Mouse (Mus musculus): ENCODE data around the gene Kazn. TPM values are rescaled to one million over a fixed set of nuclear protein-coding genes. Genes with fewer than 3 reads are reported as not detected.

The Kazn gene
- total RNA-seq, 2 experiments from 2014 or later = 7.3 to 9.1 TPM

GRCm38 (mm10) chr4:142209476-142209875 is 29.7 kb downstream of the Kazn start:
- intact Hi-C loops (cut with DNase I) = no loop called here
- DNase-seq = no peak

- intact Hi-C loops (cut with DNase I) = no loop called here
- DNase-seq = no peak
Observed at GRCm38 (mm10) chr4:142205693-142206092, 33.5 kb downstream of the Kazn start.

- intact Hi-C loops (cut with DNase I) = no loop called here
- no peak for DNase-seq
Observed at GRCm38 (mm10) chr4:142196626-142197025, 42.6 kb downstream of the Kazn start.

- intact Hi-C loops (cut with DNase I) = no loop called here
- DNase-seq = peak in 1 of 2 experiments; percentile 33
Observed at GRCm38 (mm10) chr4:142193780-142194179, 45.4 kb downstream of the Kazn start.

GRCm38 (mm10) chr4:142193151-142193578 is 46.0 kb downstream of the Kazn start:
- no peak for DNase-seq
- intact Hi-C loops (cut with DNase I) = no loop called here

- no peak for DNase-seq
- intact Hi-C loops (cut with DNase I) = loop anchor here (5.0 kb wide), 1 partner anchor 38 kb away; no protein-coding TSS in a partner anchor
Observed at GRCm38 (mm10) chr4:142189960-142190359, 49.2 kb downstream of the Kazn start.

GRCm38 (mm10) chr4:142188501-142188900 is 50.7 kb downstream of the Kazn start:
- no peak for DNase-seq

GRCm38 (mm10) chr4:142186155-142186554 is 53.0 kb downstream of the Kazn start:
- DNase-seq = no peak
- intact Hi-C loops (cut with DNase I) = loop anchor here (5.0 kb wide), 1 partner anchor 34 kb away; no protein-coding TSS in a partner anchor

More at GRCm38 (mm10) chr4:142188501-142188900, 50.7 kb downstream of the Kazn start:
- intact Hi-C loops (cut with DNase I) = loop anchor here (5.0 kb wide), 1 partner anchor 36 kb away; no protein-coding TSS in a partner anchor

GRCm38 (mm10) chr4:142185533-142185900 is 53.7 kb downstream of the Kazn start:
- intact Hi-C loops (cut with DNase I) = loop anchor here (5.0 kb wide), 1 partner anchor 33 kb away; no protein-coding TSS in a partner anchor
- no peak for DNase-seq

GRCm38 (mm10) chr4:142184852-142185532 is 54.2 kb downstream of the Kazn start:
- intact Hi-C loops (cut with DNase I) = loop anchor here (5.0 kb wide), 1 partner anchor 33 kb away; no protein-coding TSS in a partner anchor
- DNase-seq = no peak

GRCm38 (mm10) chr4:142183591-142183990 is 55.6 kb downstream of the Kazn start:
- intact Hi-C loops (cut with DNase I) = no loop called here
- no peak for DNase-seq

GRCm38 (mm10) chr4:142183015-142183414 is 56.2 kb downstream of the Kazn start:
- DNase-seq = no peak
- intact Hi-C loops (cut with DNase I) = no loop called here

GRCm38 (mm10) chr4:142181646-142182045 is 57.6 kb downstream of the Kazn start:
- DNase-seq = no peak
- intact Hi-C loops (cut with DNase I) = no loop called here

- no peak for DNase-seq
- intact Hi-C loops (cut with DNase I) = no loop called here
Observed at GRCm38 (mm10) chr4:142180874-142181273, 58.3 kb downstream of the Kazn start.

GRCm38 (mm10) chr4:142180289-142180688 is 58.9 kb downstream of the Kazn start:
- DNase-seq = peak; percentile 85 to 86
- intact Hi-C loops (cut with DNase I) = no loop called here

GRCm38 (mm10) chr4:142179531-142179930 is 59.7 kb downstream of the Kazn start:
- intact Hi-C loops (cut with DNase I) = no loop called here
- peak; percentile 73 to 85 for DNase-seq

GRCm38 (mm10) chr4:142176732-142177131 is 62.5 kb downstream of the Kazn start:
- DNase-seq = no peak
- intact Hi-C loops (cut with DNase I) = no loop called here

GRCm38 (mm10) chr4:142173981-142174485 is 65.2 kb downstream of the Kazn start:
- DNase-seq = no peak
- intact Hi-C loops (cut with DNase I) = no loop called here

- no peak for DNase-seq
- intact Hi-C loops (cut with DNase I) = no loop called here
Observed at GRCm38 (mm10) chr4:142172942-142173341, 66.3 kb downstream of the Kazn start.

GRCm38 (mm10) chr4:142171788-142172497 is 67.3 kb downstream of the Kazn start:
- intact Hi-C loops (cut with DNase I) = no loop called here
- DNase-seq = no peak

Data from heart, postnatal 10 days (tissue).